Mouse (Mus musculus): Measurements from ENCODE around the gene Atp2b2. TPM values are rescaled to one million over a fixed set of nuclear protein-coding genes. Genes with fewer than 3 reads are reported as not detected.

Gene Atp2b2
- total and polyA plus RNA-seq, 2 experiments from 2014 or later, result 0.03 TPM; not detected in 1

GRCm38 (mm10) chr6:113848655-113849054, 193.8 kb downstream of the Atp2b2 start:
- TF ChIP-seq EP300 (IDR thresholded peaks at IDR 0.05; ENCODE audit: low read depth) (no peak), CTCF (IDR thresholded peaks at IDR 0.05; ENCODE audit: low read depth) (no peak)
- 34% methylated on average over 2 of the region's 2 CpGs for WGBS
- DNase-seq (ENCODE audit: low spot score) (no peak), ATAC-seq (ENCODE audit: insufficient read depth, low read depth) (no peak)
- H3K4me2 ChIP-seq (ENCODE audit: low read depth, low read length), result no peak overlapping the region
- no peak overlapping the region for H3K9ac ChIP-seq (replicated peaks; ENCODE audit: low read depth, low read length)
- no peaks in the 10 kb centered on the region for H3K4me1 ChIP-seq (ENCODE audit: control insufficient read depth, insufficient read depth)
- no peaks in the 10 kb centered on the region for H3K36me3 ChIP-seq (replicated peaks; ENCODE audit: control insufficient read depth, insufficient read depth, low read length)
- no peaks in the 10 kb centered on the region for H3K9me3 ChIP-seq (replicated peaks; ENCODE audit: control insufficient read depth, low read length)
- no peak overlapping the region for H3K27ac ChIP-seq (ENCODE audit: low read depth)
- 0 out of 2 replicates have a peak, but pooled peaks cover 10% of the 10 kb centered on the region for H3K27me3 ChIP-seq (ENCODE audit: control insufficient read depth, insufficient read depth, low read length)
- no peak overlapping the region for H3K4me3 ChIP-seq (ENCODE audit: low read depth, low read length)

- Histone ChIP-seq H3K4me1 (ENCODE audit: control insufficient read depth, insufficient read depth) (no peaks in the 10 kb centered on the region), H3K4me2 (ENCODE audit: low read depth, low read length) (no peak overlapping the region), H3K4me3 (ENCODE audit: low read depth, low read length) (no peak overlapping the region), H3K27me3 (ENCODE audit: control insufficient read depth, insufficient read depth, low read length) (0 out of 2 replicates have a peak, but pooled peaks cover 14% of the 10 kb centered on the region), H3K27ac (ENCODE audit: low read depth) (no peak overlapping the region), H3K9ac (replicated peaks; ENCODE audit: low read depth, low read length) (no peak overlapping the region), H3K36me3 (replicated peaks; ENCODE audit: control insufficient read depth, insufficient read depth, low read length) (no peaks in the 10 kb centered on the region), H3K9me3 (replicated peaks; ENCODE audit: control insufficient read depth, low read length) (no peaks in the 10 kb centered on the region)
- TF ChIP-seq CTCF (IDR thresholded peaks at IDR 0.05; ENCODE audit: low read depth), result no peak
- no peak for TF ChIP-seq EP300 (IDR thresholded peaks at IDR 0.05; ENCODE audit: low read depth)
- ATAC-seq (ENCODE audit: insufficient read depth, low read depth), result no peak
- no peak for DNase-seq (ENCODE audit: low spot score)
- WGBS, result 69% methylated on average over 2 of the region's 2 CpGs
Measured at GRCm38 (mm10) chr6:113847092-113847491, 195.3 kb downstream of the Atp2b2 start.

- Histone ChIP-seq H3K36me3 (replicated peaks; ENCODE audit: control insufficient read depth, insufficient read depth, low read length) (no peaks in the 10 kb centered on the region), H3K4me1 (ENCODE audit: control insufficient read depth, insufficient read depth) (no peaks in the 10 kb centered on the region), H3K27me3 (ENCODE audit: control insufficient read depth, insufficient read depth, low read length) (0 out of 2 replicates have a peak, but pooled peaks cover 37% of the 10 kb centered on the region), H3K9ac (replicated peaks; ENCODE audit: low read depth, low read length) (no peak overlapping the region), H3K9me3 (replicated peaks; ENCODE audit: control insufficient read depth, low read length) (no peaks in the 10 kb centered on the region), H3K4me3 (ENCODE audit: low read depth, low read length) (no peak overlapping the region), H3K27ac (ENCODE audit: low read depth) (no peak overlapping the region), H3K4me2 (ENCODE audit: low read depth, low read length) (no peak overlapping the region)
- TF ChIP-seq CTCF (IDR thresholded peaks at IDR 0.05; ENCODE audit: low read depth) (no peak), EP300 (IDR thresholded peaks at IDR 0.05; ENCODE audit: low read depth) (no peak)
- ATAC-seq (ENCODE audit: insufficient read depth, low read depth) (no peak), DNase-seq (ENCODE audit: low spot score) (no peak)
- 9% methylated on average over 3 of the region's 3 CpGs for WGBS
Measured at GRCm38 (mm10) chr6:113843248-113843647, 199.2 kb downstream of the Atp2b2 start.

- H3K4me1 ChIP-seq (ENCODE audit: control insufficient read depth, insufficient read depth), result no peaks in the 10 kb centered on the region
- DNase-seq (ENCODE audit: low spot score) (no peak), ATAC-seq (ENCODE audit: insufficient read depth, low read depth) (no peak)
- TF ChIP-seq EP300 (IDR thresholded peaks at IDR 0.05; ENCODE audit: low read depth) (no peak), CTCF (IDR thresholded peaks at IDR 0.05; ENCODE audit: low read depth) (no peak)
- no peak overlapping the region for H3K4me3 ChIP-seq (ENCODE audit: low read depth, low read length)
- no peaks in the 10 kb centered on the region for H3K9me3 ChIP-seq (replicated peaks; ENCODE audit: control insufficient read depth, low read length)
- H3K9ac ChIP-seq (replicated peaks; ENCODE audit: low read depth, low read length), result no peak overlapping the region
- 27% methylated on average over 1 of the region's 1 CpGs for WGBS
- H3K27me3 ChIP-seq (ENCODE audit: control insufficient read depth, insufficient read depth, low read length), result peaks cover 43% of the 10 kb centered on the region
- no peak overlapping the region for H3K27ac ChIP-seq (ENCODE audit: low read depth)
- H3K36me3 ChIP-seq (replicated peaks; ENCODE audit: control insufficient read depth, insufficient read depth, low read length), result no peaks in the 10 kb centered on the region
- H3K4me2 ChIP-seq (ENCODE audit: low read depth, low read length), result no peak overlapping the region
Measured at GRCm38 (mm10) chr6:113838493-113838892, 203.9 kb downstream of the Atp2b2 start.

- TF ChIP-seq EP300 (IDR thresholded peaks at IDR 0.05; ENCODE audit: low read depth) (no peak), CTCF (IDR thresholded peaks at IDR 0.05; ENCODE audit: low read depth) (no peak)
- H3K4me1 ChIP-seq (ENCODE audit: control insufficient read depth, insufficient read depth), result no peaks in the 10 kb centered on the region
- no peak overlapping the region for H3K4me3 ChIP-seq (ENCODE audit: low read depth, low read length)
- no peak for ATAC-seq (ENCODE audit: insufficient read depth, low read depth)
- no peak for DNase-seq (ENCODE audit: low spot score)
- H3K36me3 ChIP-seq (replicated peaks; ENCODE audit: control insufficient read depth, insufficient read depth, low read length), result no peaks in the 10 kb centered on the region
- no peak overlapping the region for H3K9ac ChIP-seq (replicated peaks; ENCODE audit: low read depth, low read length)
- 32% methylated on average over 2 of the region's 2 CpGs for WGBS
- no peak overlapping the region for H3K27ac ChIP-seq (ENCODE audit: low read depth)
- H3K27me3 ChIP-seq (ENCODE audit: control insufficient read depth, insufficient read depth, low read length), result peaks cover 43% of the 10 kb centered on the region
- H3K9me3 ChIP-seq (replicated peaks; ENCODE audit: control insufficient read depth, low read length), result no peaks in the 10 kb centered on the region
- H3K4me2 ChIP-seq (ENCODE audit: low read depth, low read length), result no peak overlapping the region
Measured at GRCm38 (mm10) chr6:113837740-113838139, 204.7 kb downstream of the Atp2b2 start.

- Histone ChIP-seq H3K9me3 (replicated peaks; ENCODE audit: control insufficient read depth, low read length) (no peaks in the 10 kb centered on the region), H3K4me1 (ENCODE audit: control insufficient read depth, insufficient read depth) (no peaks in the 10 kb centered on the region), H3K4me3 (ENCODE audit: low read depth, low read length) (no peak overlapping the region), H3K27ac (ENCODE audit: low read depth) (no peak overlapping the region), H3K36me3 (replicated peaks; ENCODE audit: control insufficient read depth, insufficient read depth, low read length) (no peaks in the 10 kb centered on the region), H3K27me3 (ENCODE audit: control insufficient read depth, insufficient read depth, low read length) (peaks cover 36% of the 10 kb centered on the region), H3K4me2 (ENCODE audit: low read depth, low read length) (no peak overlapping the region), H3K9ac (replicated peaks; ENCODE audit: low read depth, low read length) (no peak overlapping the region)
- ATAC-seq (ENCODE audit: insufficient read depth, low read depth), result no peak; the same call in 1 of the 2 replicates
- no peak for DNase-seq (ENCODE audit: low spot score)
- WGBS, result 22% methylated on average over 3 of the region's 3 CpGs
- no peak for TF ChIP-seq EP300 (IDR thresholded peaks at IDR 0.05; ENCODE audit: low read depth)
- no peak for TF ChIP-seq CTCF (IDR thresholded peaks at IDR 0.05; ENCODE audit: low read depth)
Measured at GRCm38 (mm10) chr6:113836545-113836944, 205.9 kb downstream of the Atp2b2 start.

Measured in heart, postnatal 0 days (tissue).